Mouse (Mus musculus): ENCODE results near the gene Gpc6.

Gpc6 gene

DNA sequence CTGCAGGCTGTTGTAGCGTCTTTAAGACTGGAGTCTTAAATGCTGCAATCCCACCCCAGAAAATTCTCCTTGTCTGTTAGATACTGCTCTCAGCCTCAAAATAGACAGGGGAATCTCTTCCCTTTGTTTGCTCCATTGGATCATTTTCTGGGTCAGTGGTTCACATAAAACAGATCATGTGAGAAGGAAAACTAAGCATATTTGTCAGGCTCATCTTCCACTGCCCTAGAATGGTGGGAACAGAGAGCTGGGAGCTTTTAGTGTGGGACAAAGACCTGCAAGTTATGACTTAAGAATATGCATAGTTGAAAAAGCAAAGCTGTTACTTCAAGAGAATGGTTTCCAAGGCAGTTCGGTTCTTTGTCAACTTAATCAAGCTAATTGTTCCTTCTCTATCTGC, 136.4 kb downstream of the Gpc6 start:
- Histone ChIP-seq H3K27me3 (ENCODE audit: control insufficient read depth, insufficient read depth, low read length, poor library complexity, severe bottlenecking) (no peaks in the 10 kb centered on the region), H3K36me3 (ENCODE audit: control insufficient read depth, insufficient read depth, low read length, poor library complexity, severe bottlenecking) (no peaks in the 10 kb centered on the region)
- no peak for DNase-seq (ENCODE audit: low read depth, low spot score)

DNA sequence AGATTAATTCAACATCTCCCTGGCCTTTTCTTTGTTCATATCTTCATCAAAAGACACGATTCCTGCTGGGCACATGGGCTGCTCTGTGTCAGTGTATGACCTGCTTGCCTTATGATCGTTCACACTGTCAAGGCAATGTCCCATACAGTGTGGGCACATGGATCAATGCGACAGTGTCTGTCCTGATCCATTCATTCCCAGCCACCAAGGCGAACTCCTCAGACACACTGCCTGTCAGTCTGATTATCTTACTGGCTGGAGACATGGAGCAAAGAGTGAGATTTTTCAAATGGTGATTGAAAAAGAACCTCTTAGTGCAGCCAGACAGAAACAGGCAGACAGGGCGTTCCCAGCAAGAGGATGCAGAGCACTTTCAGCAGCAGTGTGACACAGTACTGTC, 143.1 kb downstream of the Gpc6 start:
- DNase-seq (ENCODE audit: low read depth, low spot score), result no peak
- Histone ChIP-seq H3K36me3 (ENCODE audit: control insufficient read depth, insufficient read depth, low read length, poor library complexity, severe bottlenecking) (no peaks in the 10 kb centered on the region), H3K27me3 (ENCODE audit: control insufficient read depth, insufficient read depth, low read length, poor library complexity, severe bottlenecking) (no peaks in the 10 kb centered on the region)

DNA sequence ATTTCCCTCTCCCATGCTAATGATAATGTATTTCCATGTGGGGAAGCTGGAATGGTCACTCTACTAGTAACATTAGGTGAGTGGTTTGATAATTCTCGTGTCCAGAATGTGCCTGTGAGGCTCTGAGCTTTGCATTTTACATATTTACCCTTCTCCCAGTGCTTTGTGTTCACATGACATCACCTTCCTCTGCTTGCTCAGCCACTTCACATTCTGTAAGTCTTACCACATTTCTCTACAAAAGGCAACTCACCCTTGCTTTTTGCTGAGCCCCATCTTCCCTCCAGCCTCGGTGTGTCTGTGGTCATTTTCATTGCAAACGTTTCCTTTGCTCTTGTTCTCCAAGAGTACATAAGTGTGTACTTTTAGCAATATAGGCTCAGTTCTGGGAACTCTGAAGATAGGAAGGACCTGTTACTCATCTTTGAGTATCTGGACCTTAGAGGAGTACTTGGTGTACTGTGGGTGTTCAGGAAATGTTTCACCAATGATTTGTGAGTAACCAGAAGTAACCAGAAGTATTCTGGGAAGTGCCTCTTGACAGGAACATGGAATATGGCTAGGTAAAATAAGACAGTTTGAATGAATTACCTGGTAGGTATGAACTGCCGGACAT, 145.5 kb downstream of the Gpc6 start:
- no peaks in the 10 kb centered on the region for H3K27me3 ChIP-seq (ENCODE audit: control insufficient read depth, insufficient read depth, low read length, poor library complexity, severe bottlenecking)
- no peaks in the 10 kb centered on the region for H3K36me3 ChIP-seq (ENCODE audit: control insufficient read depth, insufficient read depth, low read length, poor library complexity, severe bottlenecking)
- no peak for DNase-seq (ENCODE audit: low read depth, low spot score)

DNA sequence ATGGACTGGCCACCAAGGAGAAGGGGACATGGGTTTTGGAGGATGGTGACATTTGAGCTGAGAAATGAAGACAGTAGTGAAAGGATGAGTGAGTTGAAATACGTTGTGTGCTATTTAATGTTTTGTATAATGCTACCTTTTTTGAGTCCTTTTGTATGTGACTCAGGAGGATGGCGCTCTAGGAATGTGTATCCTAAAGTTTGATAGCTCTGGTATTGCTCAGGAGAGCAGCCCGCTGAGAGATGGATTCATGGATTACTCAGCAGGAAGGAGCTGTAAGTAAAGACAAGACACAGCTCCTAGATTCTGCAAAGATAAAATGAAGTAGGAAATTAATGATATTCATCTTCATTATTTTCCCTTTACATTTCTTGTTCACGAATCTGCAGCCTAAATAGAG, 168.5 kb downstream of the Gpc6 start:
- Histone ChIP-seq H3K27me3 (ENCODE audit: control insufficient read depth, insufficient read depth, low read length, poor library complexity, severe bottlenecking) (no peaks in the 10 kb centered on the region), H3K36me3 (ENCODE audit: control insufficient read depth, insufficient read depth, low read length, poor library complexity, severe bottlenecking) (no peaks in the 10 kb centered on the region)
- no peak for DNase-seq (ENCODE audit: low read depth, low spot score)

DNA sequence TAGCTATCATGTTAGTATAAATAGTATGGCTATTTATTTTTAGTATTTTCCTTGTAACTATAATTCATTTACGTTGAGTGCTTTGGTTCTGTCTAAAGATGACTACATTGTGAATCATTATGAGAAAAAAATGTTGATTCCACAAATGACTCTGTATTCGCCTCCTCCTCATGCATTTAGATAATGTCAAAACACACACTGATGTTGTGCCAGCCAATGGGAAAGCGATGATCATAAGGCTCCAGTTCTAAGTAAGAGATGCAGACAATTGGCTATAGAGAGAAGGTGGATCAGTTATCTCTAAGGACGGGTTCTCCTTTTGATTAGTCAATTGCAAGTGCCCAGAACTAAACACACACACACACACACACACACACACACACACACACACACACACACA, 181.8 kb downstream of the Gpc6 start:
- no peak for DNase-seq (ENCODE audit: low read depth, low spot score)
- Histone ChIP-seq H3K36me3 (ENCODE audit: control insufficient read depth, insufficient read depth, low read length, poor library complexity, severe bottlenecking) (no peaks in the 10 kb centered on the region), H3K27me3 (ENCODE audit: control insufficient read depth, insufficient read depth, low read length, poor library complexity, severe bottlenecking) (no peaks in the 10 kb centered on the region)

DNA sequence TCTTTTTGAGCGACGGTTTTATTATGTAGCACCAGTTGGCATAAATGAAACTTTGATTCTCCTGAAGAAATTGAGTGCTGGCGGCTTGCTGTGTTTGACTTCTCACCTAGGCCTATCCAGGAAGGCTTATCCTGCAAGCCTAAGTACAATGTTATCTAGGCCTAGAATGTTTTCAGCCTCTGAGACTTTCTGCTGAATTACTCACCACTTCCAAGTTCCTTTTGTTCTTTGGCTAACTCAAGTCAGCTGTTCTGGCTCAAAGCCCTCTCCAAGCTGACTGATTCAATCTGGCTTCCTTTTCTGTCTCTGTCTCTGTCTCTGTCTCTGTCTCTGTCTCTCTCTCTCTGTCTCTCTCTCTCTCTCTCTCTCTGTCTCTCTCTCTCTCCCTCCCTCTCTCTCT, 188.0 kb downstream of the Gpc6 start:
- Histone ChIP-seq H3K27me3 (ENCODE audit: control insufficient read depth, insufficient read depth, low read length, poor library complexity, severe bottlenecking) (no peaks in the 10 kb centered on the region), H3K36me3 (ENCODE audit: control insufficient read depth, insufficient read depth, low read length, poor library complexity, severe bottlenecking) (no peaks in the 10 kb centered on the region)
- DNase-seq (ENCODE audit: low read depth, low spot score), result no peak

DNA sequence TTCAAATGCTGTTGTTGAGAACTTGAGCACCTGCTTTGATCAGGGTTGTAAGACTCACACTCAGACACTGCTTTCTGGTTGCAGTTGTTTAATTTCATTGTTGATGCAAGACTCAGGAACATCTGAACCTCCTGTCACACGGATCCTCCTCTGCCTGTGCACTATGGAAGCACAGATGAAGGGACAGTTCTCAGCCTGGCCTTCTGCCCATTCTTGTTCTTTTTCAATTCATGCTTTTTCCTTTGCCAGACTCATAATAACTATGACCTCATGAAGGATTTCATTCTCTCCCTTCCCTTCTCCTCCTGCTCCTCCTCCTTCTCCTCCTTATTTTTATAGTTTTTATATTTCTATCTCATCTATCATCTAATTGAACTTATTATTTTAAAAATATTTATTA, 196.9 kb downstream of the Gpc6 start:
- Histone ChIP-seq H3K27me3 (ENCODE audit: control insufficient read depth, insufficient read depth, low read length, poor library complexity, severe bottlenecking) (no peaks in the 10 kb centered on the region), H3K36me3 (ENCODE audit: control insufficient read depth, insufficient read depth, low read length, poor library complexity, severe bottlenecking) (no peaks in the 10 kb centered on the region)
- DNase-seq (ENCODE audit: low read depth, low spot score), result no peak

DNA sequence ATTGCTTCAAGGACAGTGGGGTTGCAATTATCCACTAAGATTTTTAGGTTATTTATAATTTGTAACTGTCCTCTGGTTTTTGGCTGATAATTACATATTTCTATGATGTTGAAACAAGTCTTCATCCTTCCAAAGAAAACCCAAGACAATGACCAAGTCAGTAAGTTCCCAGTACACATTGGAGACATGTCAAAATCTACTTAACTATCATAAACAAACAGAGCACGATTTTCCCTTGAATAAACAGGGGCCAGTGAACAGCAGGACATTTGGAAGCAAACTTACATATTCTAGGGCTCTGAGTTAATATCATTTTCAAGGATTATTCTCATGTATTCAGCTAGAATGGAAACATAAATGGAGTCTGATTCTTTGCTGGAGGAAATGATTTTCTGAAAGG, 205.2 kb downstream of the Gpc6 start:
- no peaks in the 10 kb centered on the region for H3K27me3 ChIP-seq (ENCODE audit: control insufficient read depth, insufficient read depth, low read length, poor library complexity, severe bottlenecking)
- H3K36me3 ChIP-seq (ENCODE audit: control insufficient read depth, insufficient read depth, low read length, poor library complexity, severe bottlenecking), result no peaks in the 10 kb centered on the region
- DNase-seq (ENCODE audit: low read depth, low spot score), result no peak

DNA sequence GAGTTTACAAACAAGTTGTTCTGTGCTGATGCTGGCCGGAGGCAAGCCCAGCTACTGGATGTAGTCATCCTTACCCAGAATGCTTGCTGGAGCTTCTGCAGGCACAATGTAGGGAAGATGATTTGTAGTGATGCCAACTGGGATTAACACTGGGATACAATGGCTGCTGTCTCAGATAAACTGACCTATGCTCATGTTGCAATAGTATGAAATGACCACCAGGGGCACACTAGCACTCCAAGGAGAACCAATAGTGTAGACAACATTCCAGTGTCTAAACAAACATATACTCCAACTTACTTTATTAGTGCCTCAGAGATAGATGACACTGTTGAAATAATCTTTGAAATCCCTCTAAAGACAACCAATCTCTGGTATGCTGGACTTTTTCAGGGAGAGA, 206.2 kb downstream of the Gpc6 start:
- DNase-seq (ENCODE audit: low read depth, low spot score), result no peak
- H3K36me3 ChIP-seq (ENCODE audit: control insufficient read depth, insufficient read depth, low read length, poor library complexity, severe bottlenecking), result no peaks in the 10 kb centered on the region

DNA sequence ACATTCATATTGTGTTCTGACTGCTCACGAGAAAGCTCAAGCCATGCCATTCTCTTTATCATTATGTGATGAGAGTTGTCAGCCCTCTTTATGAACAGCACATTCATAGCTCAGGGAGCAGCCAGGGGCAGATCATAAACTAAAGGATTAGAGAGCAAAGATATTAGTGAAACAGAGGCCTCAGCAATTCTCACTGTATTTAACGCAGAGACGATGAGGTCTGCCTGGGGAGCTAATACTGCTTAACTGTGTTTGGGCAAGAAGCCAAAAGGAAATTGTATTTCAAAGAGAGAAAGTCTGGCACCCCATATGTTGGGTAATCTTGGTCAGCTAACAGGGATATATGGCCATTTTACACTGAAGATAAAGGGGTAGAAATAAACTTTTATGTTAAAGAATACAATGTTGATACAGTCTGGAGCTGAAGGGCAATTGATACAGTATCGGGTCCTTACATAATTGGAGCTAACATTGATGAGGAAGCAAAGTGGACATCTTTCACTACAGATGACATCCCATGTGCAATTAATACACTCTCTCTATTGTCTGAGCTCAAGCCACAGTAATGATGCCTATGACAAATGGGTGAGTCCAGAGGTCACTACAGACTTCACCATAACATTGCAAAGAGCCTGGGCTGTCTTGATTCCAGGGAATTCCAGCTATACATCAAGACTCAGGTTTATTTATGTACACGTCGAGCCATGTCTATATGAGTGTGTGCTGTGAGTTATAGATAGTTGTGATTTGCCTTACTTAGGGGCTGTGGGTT, 216.1 kb downstream of the Gpc6 start:
- H3K27me3 ChIP-seq (ENCODE audit: control insufficient read depth, insufficient read depth, low read length, poor library complexity, severe bottlenecking), result no peaks in the 10 kb centered on the region
- no peak for DNase-seq (ENCODE audit: low read depth, low spot score)
- no peaks in the 10 kb centered on the region for H3K36me3 ChIP-seq (ENCODE audit: control insufficient read depth, insufficient read depth, low read length, poor library complexity, severe bottlenecking)

More for the DNA sequence above, 206.2 kb downstream of the Gpc6 start:
- no peaks in the 10 kb centered on the region for H3K27me3 ChIP-seq (ENCODE audit: control insufficient read depth, insufficient read depth, low read length, poor library complexity, severe bottlenecking)

DNA sequence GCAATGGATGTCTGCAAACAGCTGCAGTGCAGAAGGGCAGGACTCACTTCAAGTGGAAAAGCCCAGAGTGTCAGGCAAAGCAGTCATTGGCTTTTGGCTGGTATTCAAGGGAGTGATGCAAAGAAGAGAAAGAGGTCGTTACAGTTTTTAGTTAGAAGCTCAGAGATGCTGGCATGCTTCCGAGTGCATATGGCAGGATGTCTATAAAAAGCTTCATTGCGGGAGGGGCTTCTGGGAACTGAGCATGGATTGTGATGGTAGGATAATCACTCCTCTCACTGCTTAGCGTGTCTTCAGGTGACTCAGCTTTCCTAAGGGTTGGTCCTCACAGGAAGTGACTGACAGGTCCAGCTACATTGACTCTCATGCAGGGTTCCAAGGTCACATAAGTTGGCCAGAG, 221.0 kb downstream of the Gpc6 start:
- H3K27me3 ChIP-seq (ENCODE audit: control insufficient read depth, insufficient read depth, low read length, poor library complexity, severe bottlenecking), result no peaks in the 10 kb centered on the region
- DNase-seq (ENCODE audit: low read depth, low spot score), result no peak
- H3K36me3 ChIP-seq (ENCODE audit: control insufficient read depth, insufficient read depth, low read length, poor library complexity, severe bottlenecking), result no peaks in the 10 kb centered on the region

DNA sequence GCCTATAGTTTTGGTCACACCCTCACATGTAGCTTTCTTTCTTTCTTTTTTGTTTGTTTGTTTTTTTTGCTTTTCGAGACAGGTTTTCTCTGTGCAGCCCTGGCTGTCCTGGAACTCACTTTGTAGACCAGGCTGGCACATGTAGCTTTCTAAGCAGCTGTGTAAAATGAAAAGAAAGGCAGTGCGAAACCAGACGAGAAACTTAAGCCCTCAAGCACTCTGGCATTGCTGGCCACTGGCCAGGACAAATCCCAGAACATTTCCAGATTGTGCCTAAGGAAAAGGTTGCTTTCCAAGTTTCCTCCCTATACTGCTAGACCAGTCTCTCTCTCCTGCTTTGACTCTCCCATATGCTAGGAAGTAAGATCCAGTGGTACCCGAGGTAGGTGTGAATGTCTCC, 221.6 kb downstream of the Gpc6 start:
- Histone ChIP-seq H3K27me3 (ENCODE audit: control insufficient read depth, insufficient read depth, low read length, poor library complexity, severe bottlenecking) (no peaks in the 10 kb centered on the region), H3K36me3 (ENCODE audit: control insufficient read depth, insufficient read depth, low read length, poor library complexity, severe bottlenecking) (no peaks in the 10 kb centered on the region)
- DNase-seq (ENCODE audit: low read depth, low spot score), result no peak

DNA sequence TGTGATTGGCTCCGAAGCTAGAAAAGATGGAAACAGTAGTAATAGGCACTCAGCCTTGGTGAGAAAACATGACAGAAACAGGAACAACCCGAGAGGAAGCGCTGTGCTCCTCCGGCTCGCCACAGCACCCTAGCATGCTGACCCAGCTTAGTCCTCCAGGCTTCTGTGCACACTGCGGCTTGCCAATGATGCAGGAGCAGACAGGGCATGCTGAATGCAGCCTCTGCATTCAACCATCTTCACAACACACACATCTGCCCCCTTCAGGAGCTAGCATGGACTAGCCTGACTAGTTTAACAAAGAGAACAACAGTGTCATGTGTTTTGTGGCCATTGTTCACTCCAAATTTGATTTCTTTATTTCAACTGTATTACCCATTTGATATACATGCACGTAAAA, 226.5 kb downstream of the Gpc6 start:
- Histone ChIP-seq H3K36me3 (ENCODE audit: control insufficient read depth, insufficient read depth, low read length, poor library complexity, severe bottlenecking) (no peaks in the 10 kb centered on the region), H3K27me3 (ENCODE audit: control insufficient read depth, insufficient read depth, low read length, poor library complexity, severe bottlenecking) (no peaks in the 10 kb centered on the region)

DNA sequence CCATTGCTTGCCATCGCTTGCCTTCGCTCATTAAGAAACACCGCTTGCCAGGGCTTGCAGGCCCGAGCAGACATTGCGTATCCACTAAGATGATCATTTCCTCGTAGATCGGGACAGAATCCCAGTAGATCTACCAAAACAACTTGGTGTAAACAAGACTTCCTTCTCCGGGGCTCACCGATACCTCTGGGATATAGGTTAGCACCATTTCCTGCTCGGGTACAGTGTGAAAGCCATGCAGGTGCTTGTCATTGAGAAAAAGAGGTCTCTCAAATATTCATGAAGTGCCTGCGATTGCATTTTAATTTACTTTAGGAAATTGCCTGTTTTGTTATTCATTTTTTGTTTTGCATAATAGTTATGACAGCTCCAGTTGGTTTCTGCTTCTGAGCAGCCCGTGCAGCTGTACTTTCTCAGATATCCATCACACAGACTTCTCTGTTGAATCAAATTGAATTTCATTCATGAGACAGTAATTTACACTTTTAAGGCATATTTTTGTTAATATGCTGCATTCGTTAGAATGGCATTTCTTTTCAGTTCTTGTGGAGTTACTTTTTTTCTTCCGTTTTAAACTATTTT, 230.9 kb downstream of the Gpc6 start:
- no peaks in the 10 kb centered on the region for H3K36me3 ChIP-seq (ENCODE audit: control insufficient read depth, insufficient read depth, low read length, poor library complexity, severe bottlenecking)
- H3K27me3 ChIP-seq (ENCODE audit: control insufficient read depth, insufficient read depth, low read length, poor library complexity, severe bottlenecking), result no peaks in the 10 kb centered on the region
- DNase-seq (ENCODE audit: low read depth, low spot score), result no peak

More for the DNA sequence above, 226.5 kb downstream of the Gpc6 start:
- no peak for DNase-seq (ENCODE audit: low read depth, low spot score)

DNA sequence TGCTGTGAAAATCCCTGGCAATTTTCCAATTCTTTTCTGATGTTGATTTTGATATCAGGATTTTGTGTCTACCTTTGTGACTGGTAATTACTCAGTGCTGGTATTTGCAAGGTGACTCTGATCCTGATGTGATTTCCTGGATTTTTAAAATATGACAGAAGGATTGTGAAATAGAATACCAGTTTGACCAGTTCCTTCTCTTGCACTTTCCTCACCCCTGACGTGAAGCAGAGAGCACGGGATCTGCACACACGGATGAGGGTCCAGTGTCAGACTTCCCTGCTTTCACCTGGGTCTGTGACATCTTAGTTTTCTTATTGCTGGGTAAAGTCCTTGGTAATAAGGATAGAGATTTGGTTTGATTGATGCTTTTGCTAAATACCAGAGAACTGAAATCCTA, 232.3 kb downstream of the Gpc6 start:
- no peaks in the 10 kb centered on the region for H3K27me3 ChIP-seq (ENCODE audit: control insufficient read depth, insufficient read depth, low read length, poor library complexity, severe bottlenecking)
- no peak for DNase-seq (ENCODE audit: low read depth, low spot score)
- no peaks in the 10 kb centered on the region for H3K36me3 ChIP-seq (ENCODE audit: control insufficient read depth, insufficient read depth, low read length, poor library complexity, severe bottlenecking)

Data from splenic B cell, adult 2 months (primary cell).